Mouse (Mus musculus) cerebellum, adult 18-20 months (tissue): ENCODE data around the gene Ndufb2.

Experiments
- DNase-seq, 2 experiments: peaks; one replicate each; pipeline ENCODE4 v3.0.0; 2021

The Ndufb2 gene

DNA sequence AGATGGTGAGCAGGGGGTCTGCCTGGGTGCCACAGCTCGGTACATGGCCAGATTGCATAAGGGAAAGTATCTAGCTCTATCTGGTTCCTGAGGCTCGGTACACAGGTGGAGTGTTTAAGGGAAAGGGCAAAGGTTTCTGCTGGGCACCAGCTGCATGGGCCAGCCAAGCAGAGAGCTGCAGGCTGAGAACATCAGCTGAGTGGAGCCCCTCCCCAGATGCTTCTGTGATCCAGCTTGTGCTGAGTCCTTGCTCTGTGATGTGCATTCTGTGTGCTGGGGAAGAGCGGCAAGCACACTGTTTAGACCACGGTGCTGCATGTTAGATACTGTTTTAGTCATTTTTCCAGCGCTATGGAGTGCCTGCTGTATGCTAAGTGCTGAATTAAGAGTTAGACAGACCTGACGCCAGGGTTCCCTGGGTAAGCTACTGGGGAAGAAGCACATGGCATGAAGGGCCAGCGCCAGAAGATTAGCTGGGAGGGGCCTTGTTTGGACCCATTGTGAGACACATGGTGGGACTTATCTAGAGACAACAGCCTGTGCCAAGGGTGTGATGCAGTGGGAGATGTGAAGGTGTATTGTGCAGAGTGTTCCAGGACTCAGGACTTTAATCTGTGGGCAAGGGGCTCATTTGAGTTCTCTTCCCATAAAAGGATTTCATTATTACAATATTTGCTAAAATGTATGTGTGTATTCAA is 11.1 kb upstream of the Ndufb2 start:
- DNase-seq = no peak

DNA sequence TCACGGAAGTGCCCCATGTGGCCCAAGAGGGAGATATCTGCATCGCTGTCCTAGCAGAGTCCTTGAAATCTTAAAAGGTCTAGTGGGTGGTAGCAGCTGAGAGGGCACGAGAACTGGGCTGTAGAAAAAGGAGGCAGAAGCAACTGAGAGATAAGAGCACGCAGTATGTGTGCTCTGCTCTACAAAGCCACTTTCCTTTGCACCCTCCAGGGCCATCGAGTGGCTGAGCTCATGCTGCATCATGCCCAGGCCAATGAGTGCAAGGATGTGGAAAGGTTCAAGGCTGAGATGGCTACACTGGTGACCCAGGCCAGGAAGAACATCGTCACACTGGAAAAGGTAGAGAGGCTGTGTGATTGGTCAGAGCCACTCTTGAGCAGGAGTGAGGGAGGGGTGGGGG is 6.9 kb upstream of the Ndufb2 start, which contains the start of gene Gm42420:
TSS of gene Gm42420 (plus strand) at position 237 of the 400 bp plus-strand sequence.
- DNase-seq = no peak

DNA sequence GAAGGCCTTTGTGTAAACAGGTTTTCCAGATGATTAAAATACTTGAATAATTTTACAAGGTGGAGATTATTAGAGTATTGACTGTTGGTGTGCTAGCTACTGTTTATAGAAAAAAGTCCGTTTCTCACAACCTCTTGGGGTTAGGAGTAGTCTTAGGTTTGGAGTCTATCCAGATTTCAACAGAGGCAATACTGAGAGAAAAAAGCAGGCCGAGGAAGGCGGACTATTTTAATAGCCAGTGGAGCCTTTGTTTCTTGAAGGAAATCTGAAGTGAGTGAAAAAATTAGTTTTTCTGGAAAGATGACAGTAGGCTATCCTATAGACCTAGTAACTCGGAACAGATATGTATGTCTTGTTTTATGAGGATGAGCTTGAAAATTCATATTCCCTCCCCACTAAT is 893 bp upstream of the Ndufb2 start:
- no peak for DNase-seq

DNA sequence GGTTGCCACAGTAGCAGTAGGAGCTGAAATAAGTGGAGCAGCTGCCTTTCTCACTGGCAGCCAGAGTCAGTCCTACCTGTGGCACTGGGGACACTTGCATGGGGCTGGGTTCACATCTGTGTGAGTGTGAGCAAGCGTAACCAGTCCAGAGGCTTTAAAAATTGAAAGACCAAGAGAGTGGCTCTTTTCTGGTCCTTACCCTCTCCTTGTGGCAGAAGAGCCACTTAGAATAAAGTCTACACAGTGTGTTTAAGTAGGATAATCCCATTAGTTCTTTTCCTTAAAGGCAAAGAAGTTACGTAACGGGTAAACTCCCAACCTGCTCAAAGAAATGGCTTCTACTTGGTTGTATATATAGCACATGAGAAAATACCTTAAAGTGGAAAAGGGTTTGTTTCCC is 8.5 kb downstream of the Ndufb2 start:
- DNase-seq = no peak

DNA sequence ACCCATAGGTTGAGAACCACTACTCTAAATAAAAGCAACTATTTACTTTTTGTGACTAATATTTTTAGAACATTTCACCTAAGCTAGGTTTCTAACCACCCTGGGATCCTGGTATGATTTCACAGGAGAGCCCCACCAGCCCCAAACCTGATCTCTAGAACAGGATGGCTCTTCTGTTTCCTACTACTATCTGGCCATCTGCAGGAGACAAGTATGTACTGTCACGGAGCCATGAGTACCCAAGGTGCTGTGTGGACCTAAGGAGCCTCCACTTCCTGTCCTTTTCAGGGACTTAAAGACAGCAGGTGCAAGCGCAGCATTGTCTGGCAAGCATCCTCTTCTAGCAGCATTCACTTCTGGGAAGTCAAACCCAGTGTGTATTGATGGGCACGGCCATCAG is 9.5 kb downstream of the Ndufb2 start:
- no peak for DNase-seq

DNA sequence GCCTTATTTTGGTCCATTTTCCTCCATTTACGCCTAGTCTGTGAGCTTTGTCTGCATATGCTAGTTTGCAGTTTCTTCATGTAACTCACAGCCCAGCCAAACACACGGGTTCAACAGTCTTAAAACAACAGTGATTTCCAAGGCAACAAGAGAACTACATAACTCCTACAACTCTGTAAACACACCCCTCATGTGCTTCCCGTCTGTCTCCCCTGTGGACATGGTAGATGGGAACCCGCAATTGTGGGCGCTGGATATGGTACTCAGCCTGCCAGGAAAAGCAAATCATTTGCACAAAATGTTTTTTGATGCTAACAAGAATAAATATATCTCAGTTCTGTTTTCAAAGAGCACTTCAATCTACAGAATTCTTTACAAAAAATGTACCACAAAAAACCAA is 12.2 kb downstream of the Ndufb2 start:
- no peak for DNase-seq

DNA sequence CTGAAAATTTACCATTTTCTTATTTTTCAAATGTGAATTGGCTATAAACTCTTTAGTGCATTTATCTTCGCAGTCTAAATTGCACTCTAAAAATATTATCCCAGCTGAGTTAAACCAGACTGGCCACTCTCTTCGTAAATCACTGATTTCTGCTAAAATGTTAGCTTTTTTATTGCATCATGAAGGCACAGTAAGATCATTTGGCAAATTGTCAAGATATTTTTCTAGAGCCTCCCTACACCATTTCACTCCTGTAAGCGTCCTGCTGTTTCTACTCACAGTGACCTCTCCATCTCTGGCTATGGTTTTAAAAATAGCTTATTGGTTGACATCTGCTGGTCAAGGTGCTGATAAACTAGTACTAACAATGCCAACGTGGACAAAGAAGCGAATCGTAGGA is 13.7 kb downstream of the Ndufb2 start:
- no peak for DNase-seq

DNA sequence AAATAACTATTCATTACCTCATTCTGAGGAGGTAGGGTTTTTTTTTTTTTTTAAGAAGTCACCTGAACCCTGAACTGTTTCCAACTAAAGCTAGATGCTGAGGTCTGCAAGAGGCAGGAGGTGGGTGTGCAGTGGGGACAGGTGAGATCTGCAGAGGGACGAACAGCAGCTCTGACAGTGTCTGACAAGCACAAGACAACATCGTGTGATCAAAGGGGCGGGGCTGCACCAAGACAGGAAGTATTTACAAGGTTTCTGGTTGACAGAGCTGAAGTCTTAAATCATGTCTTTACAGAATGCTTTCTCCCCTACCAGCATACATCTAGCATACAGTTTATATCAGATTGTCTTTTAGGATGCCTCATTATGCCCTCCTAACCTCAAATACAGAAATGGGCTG is 14.5 kb downstream of the Ndufb2 start:
- no peak for DNase-seq

DNA sequence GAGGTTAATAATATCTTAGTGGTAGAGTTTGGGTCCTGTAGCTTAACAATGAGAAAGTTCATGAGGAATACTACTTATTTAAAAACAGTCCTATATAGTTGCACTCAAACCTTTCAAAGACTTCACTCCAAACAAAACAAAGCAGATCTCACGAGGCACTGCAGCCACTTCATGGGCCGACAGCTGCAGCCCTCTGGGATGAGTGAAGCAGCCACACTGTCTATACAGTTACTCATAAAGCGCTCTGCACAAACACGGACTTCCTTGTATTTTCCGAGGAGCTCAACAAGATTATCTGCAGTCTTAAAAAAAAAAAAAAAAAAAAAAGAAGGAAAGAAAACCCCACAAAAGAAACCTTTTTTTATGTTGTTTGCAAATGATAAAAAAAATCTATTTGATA is 15.0 kb downstream of the Ndufb2 start:
- no peak for DNase-seq

DNA sequence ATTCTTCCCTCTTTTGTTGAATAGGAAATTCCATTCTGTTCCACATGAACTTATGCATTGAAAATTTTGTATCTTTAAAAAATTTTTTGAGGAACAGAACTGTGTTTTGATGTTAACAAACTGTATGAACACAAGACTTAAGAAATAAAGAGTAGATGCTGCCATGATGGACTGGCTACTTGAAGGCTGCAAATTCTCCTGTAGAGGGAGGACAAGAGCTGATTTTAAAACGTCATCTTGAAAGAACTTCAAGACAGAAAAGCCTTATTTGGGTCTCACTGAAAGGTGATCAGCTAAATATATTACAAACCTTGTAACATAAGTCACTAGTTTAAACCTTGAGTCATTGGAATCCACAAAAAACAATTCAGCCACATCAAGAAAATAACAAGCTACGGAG is 17.8 kb downstream of the Ndufb2 start:
- DNase-seq = no peak

DNA sequence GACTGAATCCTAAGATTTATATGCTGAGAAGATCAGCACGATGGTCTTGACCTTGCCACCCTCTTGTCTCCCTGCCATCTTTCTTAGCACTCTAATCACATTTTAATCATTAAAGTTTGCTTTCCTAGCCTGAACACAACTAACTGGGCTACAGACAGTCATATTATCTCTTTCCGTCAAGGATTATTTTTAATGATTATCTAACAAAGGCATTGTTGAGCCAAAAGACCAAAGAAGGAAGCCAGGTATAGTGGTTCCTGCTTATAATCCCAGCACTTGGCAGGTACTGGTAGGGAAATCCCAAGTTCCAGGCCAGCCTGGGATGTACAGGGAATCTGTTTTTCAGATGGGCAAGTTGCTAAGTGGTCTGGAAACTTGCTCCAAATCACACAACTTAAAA is 18.9 kb downstream of the Ndufb2 start:
- no peak for DNase-seq
